8 mouse cellular contexts compared by ENCODE assay signal in genomic region chr1:60096572-60097276, GRCm38 (mm10). TPM values are rescaled to one million over a fixed set of nuclear protein-coding genes. Genes with fewer than 3 reads are reported as not detected.
DNase-seq lines count a peak whose midpoint lies in the region; ATAC-seq and TF ChIP-seq lines count a peak whose summit lies in the region.

No protein-coding gene starts in this region.

- peak; percentile 9 for DNase-seq in kidney, adult 9 months
- no peak for DNase-seq in kidney, adult 18-20 months
- DNase-seq in frontal cortex, postnatal 14 days (ENCODE audit: low spot score in 2 of 2) = no peak
- DNase-seq in kidney, postnatal 14 days = no peak

- H3K4me3 ChIP-seq in ES-Bruce4 (ENCODE audit: low read depth, low read length) = peak overlapping the region; percentile 99
- H3K4me3 ChIP-seq in cortical plate, adult 2 months (ENCODE audit: insufficient read depth, low read length) = peak overlapping the region; percentile 66
- peak overlapping the region; percentile 88 for H3K4me3 ChIP-seq in hindbrain, embryonic 15.5 days
- peak overlapping the region; percentile 95 for H3K4me3 ChIP-seq in midbrain, embryonic 15.5 days

- ATAC-seq in hindbrain, embryonic 15.5 days (ENCODE audit: low FRiP score, low read depth) = no peak
- ATAC-seq in midbrain, embryonic 15.5 days (replicated peaks) = no peak

- no peak overlapping the region for H3K27ac ChIP-seq in ES-Bruce4 (ENCODE audit: insufficient read depth, low read length)
- no peak overlapping the region for H3K27ac ChIP-seq in cortical plate, adult 2 months (ENCODE audit: insufficient read depth, low read length)
- H3K27ac ChIP-seq in hindbrain, embryonic 15.5 days (replicated peaks) = no peak overlapping the region
- H3K27ac ChIP-seq in midbrain, embryonic 15.5 days = no peak overlapping the region

- no peaks in the 10 kb centered on the region for H3K9me3 ChIP-seq in ES-Bruce4 (replicated peaks; ENCODE audit: control insufficient read depth, insufficient read depth, low read length, poor library complexity, severe bottlenecking)
- H3K9me3 ChIP-seq in hindbrain, embryonic 15.5 days = no peaks in the 10 kb centered on the region
- no peaks in the 10 kb centered on the region for H3K9me3 ChIP-seq in midbrain, embryonic 15.5 days

- H3K27me3 ChIP-seq in ES-Bruce4 (ENCODE audit: control insufficient read depth, insufficient read depth, low read length, poor library complexity, severe bottlenecking) = no peaks in the 10 kb centered on the region
- no peaks in the 10 kb centered on the region for H3K27me3 ChIP-seq in hindbrain, embryonic 15.5 days
- no peaks in the 10 kb centered on the region for H3K27me3 ChIP-seq in midbrain, embryonic 15.5 days (replicated peaks)

- H3K36me3 ChIP-seq in ES-Bruce4 (ENCODE audit: control insufficient read depth, insufficient read depth, low read length, poor library complexity, severe bottlenecking) = peaks cover 23% of the 10 kb centered on the region
- peaks cover 12% of the 10 kb centered on the region for H3K36me3 ChIP-seq in hindbrain, embryonic 15.5 days
- no peaks in the 10 kb centered on the region; the same call in 1 of the 2 replicates for H3K36me3 ChIP-seq in midbrain, embryonic 15.5 days (replicated peaks)

- H3K9ac ChIP-seq in ES-Bruce4 (ENCODE audit: low read depth, poor library complexity, severe bottlenecking) = peak overlapping the region; percentile 92
- H3K9ac ChIP-seq in hindbrain, embryonic 15.5 days = peak overlapping the region; percentile 97
- H3K9ac ChIP-seq in midbrain, embryonic 15.5 days = peak overlapping the region; percentile 45

- 10% methylated on average over 13 of the region's 13 CpGs for WGBS in hindbrain, embryonic 15.5 days
- WGBS in midbrain, embryonic 15.5 days = 9% methylated on average over 13 of the region's 13 CpGs

- no peaks in the 10 kb centered on the region for H3K4me1 ChIP-seq in ES-Bruce4 (ENCODE audit: control insufficient read depth, insufficient read depth, low read length)
- no peaks in the 10 kb centered on the region for H3K4me1 ChIP-seq in cortical plate, adult 2 months (ENCODE audit: control insufficient read depth, insufficient read depth, low read length)
- H3K4me1 ChIP-seq in hindbrain, embryonic 15.5 days (replicated peaks) = peaks cover 19% of the 10 kb centered on the region
- H3K4me1 ChIP-seq in midbrain, embryonic 15.5 days = peaks cover 19% of the 10 kb centered on the region

- H3K4me2 ChIP-seq in hindbrain, embryonic 15.5 days = peak overlapping the region; percentile 79
- peak overlapping the region; percentile 85 for H3K4me2 ChIP-seq in midbrain, embryonic 15.5 days

- TF ChIP-seq POLR2A in ES-Bruce4 (IDR thresholded peaks at IDR 0.05; ENCODE audit: insufficient read depth, low read length) = no peak
- TF ChIP-seq POLR2A in cortical plate, adult 2 months (IDR thresholded peaks at IDR 0.05; ENCODE audit: extremely low read depth, insufficient read depth, low read length) = no peak

- TF ChIP-seq CTCF in ES-Bruce4 (IDR thresholded peaks at IDR 0.05; ENCODE audit: low read depth, low read length) = no peak
- TF ChIP-seq CTCF in cortical plate, adult 2 months (IDR thresholded peaks at IDR 0.05; ENCODE audit: extremely low read depth, insufficient read depth, low read length) = no peak

- TF ChIP-seq EP300 in ES-Bruce4 (IDR thresholded peaks at IDR 0.05; ENCODE audit: insufficient read depth, low read depth, low read length) = no peak

RNA-seq across cellular contexts. Expression of gene Carf, which starts 1.3 kb away (rescaled TPM):
- polyA plus RNA-seq in ES-Bruce4 (2011; ENCODE audit: insufficient read depth, insufficient read length, low read depth, missing spikeins) = 18.3 and 24.8 TPM in 2 replicates
- polyA plus RNA-seq in cortical plate, adult 2 months (2012; rRNA removed) = 11.0 and 11.3 TPM in 2 replicates
- 7.7 and 8.8 TPM in 2 replicates for polyA plus RNA-seq in hindbrain, embryonic 15.5 days (2015; fragmentation: Nextera tagmentation; extraction: Ambion mirVana)
- 9.8 and 10.0 TPM in 2 replicates for polyA plus RNA-seq in midbrain, embryonic 15.5 days (2015; fragmentation: Nextera tagmentation; extraction: Ambion mirVana)

RNA-seq across cellular contexts. Expression of gene Wdr12, which starts 1.7 kb away (rescaled TPM):
- 81.4 and 85.9 TPM in 2 replicates for polyA plus RNA-seq in ES-Bruce4 (2011; ENCODE audit: insufficient read depth, insufficient read length, low read depth, missing spikeins)
- polyA plus RNA-seq in cortical plate, adult 2 months (2012; rRNA removed) = 21.9 and 22.4 TPM in 2 replicates
- polyA plus RNA-seq in hindbrain, embryonic 15.5 days (2015; fragmentation: Nextera tagmentation; extraction: Ambion mirVana) = 46.3 and 47.5 TPM in 2 replicates
- polyA plus RNA-seq in midbrain, embryonic 15.5 days (2015; fragmentation: Nextera tagmentation; extraction: Ambion mirVana) = 44.7 and 49.2 TPM in 2 replicates

RNA-seq across cellular contexts. Expression of gene Ica1l, which starts 53.7 kb away (rescaled TPM):
- 0.48 and 1.2 TPM in 2 replicates for polyA plus RNA-seq in ES-Bruce4 (2011; ENCODE audit: insufficient read depth, insufficient read length, low read depth, missing spikeins)
- 30.0 and 35.6 TPM in 2 replicates for polyA plus RNA-seq in cortical plate, adult 2 months (2012; rRNA removed)
- 42.7 and 46.4 TPM in 2 replicates for polyA plus RNA-seq in hindbrain, embryonic 15.5 days (2015; fragmentation: Nextera tagmentation; extraction: Ambion mirVana)
- polyA plus RNA-seq in midbrain, embryonic 15.5 days (2015; fragmentation: Nextera tagmentation; extraction: Ambion mirVana) = 44.1 and 44.6 TPM in 2 replicates

Comparison
In these comparisons a context has a peak if more than half of its experiments do, and no peak if none do; other contexts are left out.
1. H3K9ac ChIP-seq: peak in every context shown above with its lines; median percentile 97 in hindbrain, embryonic 15.5 days; 92 in ES-Bruce4; 45 in midbrain, embryonic 15.5 days.
2. RNA of gene Ica1l, which starts 53.7 kb away (polyA plus RNA-seq): 42.7 to 46.4 TPM in hindbrain, embryonic 15.5 days, 44.1 to 44.6 TPM in midbrain, embryonic 15.5 days and 30.0 to 35.6 TPM in cortical plate, adult 2 months; 0.48 to 1.2 TPM in ES-Bruce4; every median in the first group is over 10 times any median in the second.
3. Peak in every context shown above with its lines, with median percentiles within 50 percentile points of each other: H3K4me3 ChIP-seq.